Mouse (Mus musculus) neural tube, embryonic 14.5 days (tissue): ENCODE results near the gene Wdr70. TPM values are rescaled to one million over a fixed set of nuclear protein-coding genes. Genes with fewer than 3 reads are reported as not detected.
"Not testable (repeated sequence)": the region's sequence is repeated elsewhere in the genome, so short reads cannot be mapped to it uniquely, and the experiment has no call there.

Source experiments
- ATAC-seq: fragments of 200-750 bp; cut with Nextera tagmentation; 2 replicates; pipeline ENCODE4 v1.8.0; 2017; ENCODE audit warnings: low read depth, mild to moderate bottlenecking, moderate TSS enrichment, moderate library complexity
- H3K27ac ChIP-seq: fragments of 300-500 bp; sonication (generic); 2 replicates; pipeline ENCODE4 v1.5.1; 2014; ENCODE audit warnings: low read depth, mild to moderate bottlenecking, control low read depth, low read length, moderate library complexity, mixed read lengths
- H3K27me3 ChIP-seq: fragments of 300-500 bp; sonication (generic); 2 replicates; pipeline ENCODE4 v1.6.1; 2014; ENCODE audit warnings: low read length; ENCODE audit not compliant: control insufficient read depth, insufficient read depth
- H3K36me3 ChIP-seq: fragments of 300-500 bp; sonication (generic); 2 replicates; pipeline ENCODE4 v1.6.1; 2014; ENCODE audit warnings: low read length, mixed read lengths; ENCODE audit not compliant: control insufficient read depth, insufficient read depth
- H3K4me1 ChIP-seq: fragments of 300-500 bp; sonication (generic); 2 replicates; pipeline ENCODE4 v1.6.1; 2014; ENCODE audit warnings: low read length; ENCODE audit not compliant: control insufficient read depth, insufficient read depth
- H3K4me2 ChIP-seq: fragments of 300-500 bp; sonication (generic); 2 replicates; pipeline ENCODE4 v1.6.1; 2014; ENCODE audit warnings: mild to moderate bottlenecking, low read depth, low read length, control low read depth
- H3K4me3 ChIP-seq: fragments of 300-500 bp; sonication (generic); 2 replicates; pipeline ENCODE4 v1.5.1; 2014; ENCODE audit warnings: low read depth, low read length, control low read depth, mixed read lengths
- H3K9ac ChIP-seq: fragments of 300-500 bp; sonication (generic); replicated peaks from 2 replicates; pipeline ENCODE4 v1.6.1; 2014; ENCODE audit warnings: low read depth, mild to moderate bottlenecking, control low read depth, low read length, mixed read lengths
- H3K9me3 ChIP-seq: fragments of 300-500 bp; sonication (generic); 2 replicates; pipeline ENCODE4 v1.6.1; 2016; ENCODE audit warnings: low read length; ENCODE audit not compliant: control insufficient read depth
- WGBS: fragments of 180-500 bp; shearing (Covaris S2); extraction: QIAGEN DNeasy Blood & Tissue Kit; methylation state at CpG from one replicate; pipeline ENCODE4 v1.1.7; 2014; 5-methylcytosine and 5-hydroxymethylcytosine counted together
- polyA plus RNA-seq: library from polyadenylated mRNA; unstranded; fragments of >200 nt; fragmentation: Nextera tagmentation; extraction: Ambion mirVana; gene quantifications from 2 replicates; pipeline ENCODE4 v1.2.1, GENCODE M21; 2014

The Wdr70 gene
- polyA plus RNA-seq, 1 experiment from 2014 or later = 63.7 TPM

DNA sequence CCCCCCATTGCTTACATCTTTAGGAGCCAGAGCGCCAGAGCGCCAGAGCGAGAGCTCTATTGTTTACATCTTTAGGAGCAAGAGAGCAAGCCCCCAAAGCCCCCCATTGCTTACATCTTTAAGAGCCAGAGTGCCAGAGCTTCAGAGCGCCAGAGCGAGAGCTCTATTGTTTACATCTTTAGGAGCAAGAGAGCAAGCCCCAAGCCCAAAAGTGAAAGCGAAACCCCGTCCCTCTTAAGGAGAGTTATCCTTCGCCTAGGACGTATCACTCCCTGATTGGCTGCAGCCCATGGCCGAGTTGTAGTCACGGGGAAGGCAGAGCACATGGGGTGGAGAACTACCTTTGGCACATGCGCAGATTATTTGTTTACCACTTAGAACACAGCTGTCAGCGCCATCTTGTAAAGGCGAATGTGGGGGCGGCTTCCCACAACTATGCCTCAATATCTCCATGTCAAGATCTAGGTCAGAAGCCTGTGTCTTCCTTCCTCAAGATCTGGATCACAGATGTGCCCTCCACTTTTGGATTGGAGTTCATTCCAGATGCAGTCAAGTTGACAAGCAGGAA is 3.0 kb upstream of the Wdr70 start:
- WGBS = 90% methylated on average over 13 of the region's 15 CpGs
- H3K27ac ChIP-seq, H3K27me3 ChIP-seq: not testable (repeated sequence)

DNA sequence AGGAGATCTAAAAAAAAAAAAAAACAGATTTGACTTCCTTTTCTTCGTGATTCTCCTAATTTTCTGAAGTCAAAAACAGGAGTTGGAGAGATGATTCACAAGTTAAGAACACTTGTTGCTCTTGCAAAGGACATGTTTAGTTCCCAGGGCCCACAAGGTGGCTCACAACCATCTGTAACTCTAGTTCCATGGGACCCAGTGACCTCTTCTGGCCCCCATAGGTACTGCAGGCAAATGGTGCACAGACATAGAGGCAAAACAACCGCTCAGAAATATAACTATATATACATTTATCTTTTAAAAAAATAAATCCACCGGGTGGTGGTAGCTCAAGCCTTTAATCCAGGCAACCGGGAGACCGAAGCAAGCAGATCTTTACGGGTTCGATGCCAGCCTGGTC is 1.2 kb downstream of the Wdr70 start:
- Histone ChIP-seq H3K9me3 (no peaks in the 10 kb centered on the region), H3K27ac (no peak overlapping the region), H3K4me2 (peak overlapping the region; percentile 59; the same call in 1 of the 2 replicates), H3K4me1 (0 out of 2 replicates have a peak, but pooled peaks cover 4% of the 10 kb centered on the region), H3K36me3 (peaks cover 10% of the 10 kb centered on the region; the same call in 1 of the 2 replicates), H3K4me3 (peak overlapping the region; percentile 86; the same call in 1 of the 2 replicates), H3K27me3 (no peaks in the 10 kb centered on the region), H3K9ac (no peak overlapping the region)
- ATAC-seq = no peak
- WGBS = 27% methylated on average over 7 of the region's 7 CpGs

More for the DNA sequence above, 3.0 kb upstream of the Wdr70 start:
- H3K4me1 ChIP-seq, H3K9me3 ChIP-seq, H3K4me3 ChIP-seq, ATAC-seq, H3K36me3 ChIP-seq, H3K9ac ChIP-seq, H3K4me2 ChIP-seq: not testable (repeated sequence)

DNA sequence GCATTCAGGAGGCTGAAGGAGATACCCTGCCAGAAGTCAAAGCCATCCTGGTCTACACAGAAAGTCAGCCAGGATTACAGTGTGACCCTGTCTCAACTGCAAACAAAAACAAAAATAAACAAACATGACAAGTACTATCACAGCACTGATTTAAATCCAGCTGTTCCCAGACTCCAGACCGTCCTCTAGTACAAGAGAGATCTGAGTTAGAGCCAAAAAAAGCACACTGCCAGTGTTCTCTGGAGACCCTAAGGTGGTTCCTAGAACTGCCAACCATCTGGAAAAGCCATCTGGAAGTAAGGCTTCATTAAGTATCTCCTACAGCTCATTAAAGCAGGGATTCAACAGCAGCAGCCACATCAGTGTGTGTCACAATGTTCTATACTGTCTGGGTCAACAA is 6.3 kb downstream of the Wdr70 start:
- not testable (repeated sequence) for H3K27ac ChIP-seq, H3K4me1 ChIP-seq, H3K9ac ChIP-seq, H3K9me3 ChIP-seq, H3K27me3 ChIP-seq, H3K4me3 ChIP-seq, H3K4me2 ChIP-seq
- 79% methylated on average over 1 of the region's 1 CpGs for WGBS
- ATAC-seq = peak; percentile 53; the same call in 1 of the 2 replicates
- peaks cover 20% of the 10 kb centered on the region for H3K36me3 ChIP-seq

DNA sequence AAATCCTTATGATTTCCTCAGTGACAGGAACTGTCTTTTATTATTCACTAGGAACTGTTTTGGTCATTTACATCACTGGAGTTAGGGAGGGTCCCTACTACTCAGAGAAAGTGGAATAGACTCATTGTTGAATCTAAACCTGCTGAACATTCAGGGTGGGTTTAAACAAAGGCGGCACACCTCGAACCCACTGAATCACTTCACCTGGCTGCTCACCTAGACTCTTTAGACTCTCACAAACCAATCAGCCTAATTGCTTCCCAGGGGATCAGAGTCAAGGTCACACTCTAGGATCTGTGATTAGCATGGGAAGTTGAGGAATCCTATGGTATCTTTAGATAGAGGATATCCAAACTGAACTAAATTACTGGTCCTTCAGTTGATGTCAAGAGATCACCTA is 8.3 kb downstream of the Wdr70 start:
- WGBS = 90% methylated on average over 2 of the region's 2 CpGs
- no peak overlapping the region for H3K9ac ChIP-seq
- no peak for ATAC-seq

DNA sequence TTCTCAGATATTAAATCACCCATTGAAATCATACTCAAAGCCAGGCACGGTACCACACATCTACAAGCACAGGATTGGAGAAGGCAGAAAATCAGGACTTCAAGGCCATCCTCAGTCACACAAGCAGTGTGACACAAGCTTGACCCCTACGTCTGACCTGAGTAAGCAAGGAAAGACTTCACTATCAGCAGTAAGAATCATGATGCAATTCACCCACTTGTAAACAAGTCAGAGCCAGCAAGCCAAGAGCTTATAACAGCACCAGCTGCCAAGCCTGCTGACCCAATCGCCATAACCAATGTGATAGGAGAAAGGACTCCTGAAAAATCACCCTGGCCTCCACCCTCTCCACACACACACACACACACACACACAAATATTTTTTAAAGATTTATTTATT is 10.3 kb downstream of the Wdr70 start:
- H3K9me3 ChIP-seq = no peaks in the 10 kb centered on the region
- no peak overlapping the region for H3K9ac ChIP-seq
- peaks cover 11% of the 10 kb centered on the region for H3K36me3 ChIP-seq
- no peak overlapping the region for H3K4me2 ChIP-seq
- no peak overlapping the region for H3K27ac ChIP-seq
- WGBS = 87% methylated on average over 3 of the region's 3 CpGs
- H3K4me1 ChIP-seq = no peaks in the 10 kb centered on the region
- ATAC-seq = no peak
- no peak overlapping the region for H3K4me3 ChIP-seq
- H3K27me3 ChIP-seq = no peaks in the 10 kb centered on the region

More for the DNA sequence above, 8.3 kb downstream of the Wdr70 start:
- peaks cover 13% of the 10 kb centered on the region for H3K36me3 ChIP-seq
- H3K4me1 ChIP-seq = no peaks in the 10 kb centered on the region
- H3K4me2 ChIP-seq = no peak overlapping the region
- no peak overlapping the region for H3K27ac ChIP-seq
- H3K4me3 ChIP-seq = no peak overlapping the region
- H3K9me3 ChIP-seq = no peaks in the 10 kb centered on the region
- H3K27me3 ChIP-seq = no peaks in the 10 kb centered on the region

DNA sequence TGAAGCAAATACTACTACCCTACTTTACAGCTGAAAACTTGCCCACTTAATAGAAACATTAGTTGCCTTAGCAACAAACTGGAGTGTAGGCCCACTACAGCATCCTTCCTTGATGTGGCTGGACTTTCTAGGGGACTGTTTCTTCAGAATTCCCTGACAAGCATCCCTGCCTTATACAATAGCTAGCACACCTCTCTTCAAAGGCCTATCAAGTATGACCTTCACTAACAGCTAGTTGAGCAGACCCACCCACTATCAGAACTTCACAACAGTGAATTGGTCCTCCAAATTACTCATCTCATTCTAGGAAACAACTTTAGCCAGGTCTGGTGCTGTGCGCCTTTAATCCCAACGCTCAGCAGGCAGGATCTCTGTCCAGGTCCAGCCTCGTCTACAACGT is 11.7 kb downstream of the Wdr70 start:
- no peak overlapping the region for H3K9ac ChIP-seq
- H3K27ac ChIP-seq = no peak overlapping the region
- H3K4me3 ChIP-seq = no peak overlapping the region
- WGBS = 95% methylated on average over 4 of the region's 4 CpGs
- ATAC-seq = no peak
- H3K4me2 ChIP-seq = no peak overlapping the region
- no peaks in the 10 kb centered on the region for H3K4me1 ChIP-seq
- H3K9me3 ChIP-seq = no peaks in the 10 kb centered on the region
- H3K36me3 ChIP-seq = peaks cover 11% of the 10 kb centered on the region
- no peaks in the 10 kb centered on the region for H3K27me3 ChIP-seq

DNA sequence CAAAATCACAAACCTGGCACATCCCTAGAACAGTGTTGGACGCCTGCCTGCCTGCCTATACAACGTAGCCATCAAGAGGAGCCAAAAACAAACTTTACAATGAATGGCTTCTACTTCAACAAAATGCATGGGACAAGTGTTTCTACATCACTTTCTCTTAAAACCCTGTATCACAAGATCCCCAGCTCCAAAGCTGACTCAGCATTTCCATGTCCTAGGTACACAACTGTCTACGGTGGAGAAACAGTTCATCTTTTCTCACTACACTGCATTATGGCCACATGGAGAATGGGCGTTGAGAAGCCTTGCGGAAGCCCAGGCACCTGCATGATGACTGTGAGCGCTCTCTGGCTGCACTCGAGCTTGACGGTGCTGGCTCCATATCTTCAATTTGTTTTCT is 16.9 kb downstream of the Wdr70 start:
- Histone ChIP-seq H3K27me3 (no peaks in the 10 kb centered on the region), H3K4me1 (no peaks in the 10 kb centered on the region), H3K4me3 (no peak overlapping the region), H3K27ac (no peak overlapping the region), H3K4me2 (no peak overlapping the region), H3K9ac (no peak overlapping the region), H3K36me3 (peaks cover 22% of the 10 kb centered on the region), H3K9me3 (no peaks in the 10 kb centered on the region)
- 95% methylated on average over 8 of the region's 8 CpGs for WGBS
- ATAC-seq = no peak

DNA sequence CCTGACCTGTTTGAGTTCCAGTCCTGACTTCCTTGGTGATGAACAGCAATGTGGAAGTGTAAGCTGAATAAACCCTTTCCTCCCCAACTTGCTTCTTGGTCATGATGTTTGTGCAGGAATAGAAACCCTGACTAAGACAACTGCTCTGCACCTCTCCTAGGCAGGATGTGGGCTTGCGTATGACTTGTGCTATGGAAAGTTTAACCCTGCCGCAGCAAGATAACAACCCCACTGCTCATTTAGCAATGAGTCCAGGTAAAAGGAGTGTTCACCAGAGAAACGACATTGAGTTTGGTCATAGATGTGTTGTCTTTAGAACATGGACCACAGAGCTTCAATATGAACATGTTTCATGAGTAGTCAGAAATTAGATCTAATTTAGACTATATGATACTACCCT is 25.9 kb downstream of the Wdr70 start:
- H3K4me2 ChIP-seq, H3K4me3 ChIP-seq, H3K27me3 ChIP-seq, H3K27ac ChIP-seq, H3K9ac ChIP-seq, H3K9me3 ChIP-seq, H3K4me1 ChIP-seq, ATAC-seq: not testable (repeated sequence)
- peaks cover 13% of the 10 kb centered on the region for H3K36me3 ChIP-seq
- 98% methylated on average over 3 of the region's 3 CpGs for WGBS

DNA sequence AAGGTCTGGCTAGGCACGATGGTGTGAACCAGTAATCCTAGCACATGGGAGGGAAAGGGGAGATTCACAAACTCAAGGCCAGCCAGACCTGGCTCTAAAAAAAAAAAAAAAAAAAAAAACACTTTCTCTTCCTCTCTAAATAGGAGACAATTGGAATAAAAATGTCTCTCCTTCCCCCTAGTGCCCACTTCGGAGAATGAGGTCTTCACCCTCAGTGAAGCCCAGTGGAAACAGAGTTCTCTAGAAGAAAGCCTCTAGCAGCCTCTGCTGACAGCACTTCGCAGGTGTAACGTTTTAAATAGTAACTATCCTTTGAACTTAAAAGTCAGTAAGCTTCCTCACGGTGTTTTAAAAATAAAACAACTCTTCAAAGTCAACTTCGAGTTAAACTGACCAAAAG is 33.8 kb downstream of the Wdr70 start:
- Histone ChIP-seq H3K27ac (no peak overlapping the region), H3K9me3 (no peaks in the 10 kb centered on the region), H3K36me3 (0 out of 2 replicates have a peak, but pooled peaks cover 3% of the 10 kb centered on the region), H3K27me3 (no peaks in the 10 kb centered on the region), H3K9ac (no peak overlapping the region), H3K4me1 (no peaks in the 10 kb centered on the region), H3K4me3 (no peak overlapping the region), H3K4me2 (no peak overlapping the region)
- ATAC-seq = no peak
- 78% methylated on average over 6 of the region's 6 CpGs for WGBS
